Mouse (Mus musculus): ENCODE data around the gene Cxxc4. TPM values are rescaled to one million over a fixed set of nuclear protein-coding genes. Genes with fewer than 3 reads are reported as not detected.

The Cxxc4 gene
- polyA plus RNA-seq, 1 experiment from 2014 or later: 3.9 TPM

DNA sequence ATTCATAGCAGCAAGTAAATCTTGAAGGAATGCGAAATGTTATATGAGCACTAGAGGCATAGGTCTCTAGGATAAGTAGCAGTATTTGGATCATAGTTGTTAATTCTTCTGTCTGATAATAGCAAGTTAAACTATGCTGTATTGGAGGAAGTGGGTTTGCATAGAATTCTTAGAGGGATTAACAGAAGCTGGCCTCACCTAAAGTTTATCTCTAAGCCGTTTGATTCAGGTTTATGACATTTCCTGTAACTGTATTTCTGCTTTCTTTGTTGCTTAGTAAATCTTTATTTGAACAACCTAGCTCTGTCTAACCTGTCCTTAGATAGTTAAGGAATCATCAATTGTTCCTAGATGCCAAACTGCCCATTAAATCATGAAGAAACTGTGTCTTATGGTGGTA is 3.5 kb upstream of the Cxxc4 start:
- no peaks in the 10 kb centered on the region for H3K27me3 ChIP-seq (replicated peaks)
- H3K4me2 ChIP-seq: no peak overlapping the region
- H3K27ac ChIP-seq (replicated peaks): no peak overlapping the region
- H3K9ac ChIP-seq: no peak overlapping the region
- peaks cover 12% of the 10 kb centered on the region for H3K4me1 ChIP-seq
- ATAC-seq (ENCODE audit: extremely low read depth, insufficient number of reproducible peaks, low FRiP score, low TSS enrichment): no peak
- 79% methylated on average over 2 of the region's 2 CpGs for WGBS
- H3K4me3 ChIP-seq: no peak overlapping the region
- H3K9me3 ChIP-seq: no peaks in the 10 kb centered on the region
- H3K36me3 ChIP-seq: no peaks in the 10 kb centered on the region

GRCm38 (mm10) chr3:134235491-134236413 is 532 bp upstream of the Cxxc4 start:
- peak overlapping the region; percentile 66 for H3K4me3 ChIP-seq
- H3K27me3 ChIP-seq (replicated peaks): no peaks in the 10 kb centered on the region
- ATAC-seq (ENCODE audit: extremely low read depth, insufficient number of reproducible peaks, low FRiP score, low TSS enrichment): peak; percentile 58
- no peaks in the 10 kb centered on the region for H3K36me3 ChIP-seq
- H3K9ac ChIP-seq: peak overlapping the region; percentile 81
- peaks cover 24% of the 10 kb centered on the region for H3K4me1 ChIP-seq
- no peaks in the 10 kb centered on the region for H3K9me3 ChIP-seq
- H3K4me2 ChIP-seq: peak overlapping the region; percentile 75
- WGBS: under 1% methylated on average over 48 of the region's 55 CpGs
- peak overlapping the region; percentile 84 for H3K27ac ChIP-seq (replicated peaks)

DNA sequence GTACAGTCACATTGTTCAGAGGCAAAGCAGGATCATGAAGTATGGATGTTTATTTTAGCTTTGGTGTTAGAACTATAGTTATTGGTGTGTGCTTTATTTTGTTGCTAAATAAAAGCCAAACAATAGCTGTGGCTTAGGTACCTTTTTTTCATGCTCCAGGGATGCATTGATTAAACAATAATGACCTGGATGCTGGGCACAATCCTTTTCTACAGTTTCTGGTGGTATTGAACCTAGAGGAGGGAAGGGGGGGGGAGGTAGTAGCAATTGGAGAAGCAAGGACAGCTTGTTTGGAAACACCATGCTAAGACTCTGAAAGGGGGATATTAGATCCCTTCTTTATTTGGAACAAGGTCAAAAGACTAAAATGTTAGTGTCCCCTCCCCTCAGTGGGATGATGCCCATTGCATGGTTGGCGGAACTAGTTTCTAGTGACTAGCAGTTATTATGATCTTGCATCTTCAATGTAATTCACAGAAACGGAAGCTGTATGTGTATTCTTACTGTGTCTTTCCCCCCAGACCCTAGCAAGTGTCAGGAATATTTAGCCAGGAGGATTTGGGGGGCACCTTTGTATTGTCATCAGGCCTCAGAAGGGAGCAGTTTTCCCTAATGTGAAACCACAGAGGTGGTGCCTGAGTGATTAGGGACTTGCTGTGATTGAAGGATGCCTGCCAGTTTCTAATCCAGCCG is 975 bp downstream of the Cxxc4 start:
- Histone ChIP-seq H3K9ac (peak overlapping the region; percentile 81; the same call in 1 of the 2 replicates), H3K9me3 (no peaks in the 10 kb centered on the region), H3K4me1 (peaks cover 25% of the 10 kb centered on the region), H3K4me3 (peak overlapping the region; percentile 66), H3K4me2 (peak overlapping the region; percentile 75), H3K36me3 (no peaks in the 10 kb centered on the region), H3K27ac (replicated peaks) (peak overlapping the region; percentile 84; the same call in 1 of the 2 replicates), H3K27me3 (replicated peaks) (no peaks in the 10 kb centered on the region)
- no peak for ATAC-seq (ENCODE audit: extremely low read depth, insufficient number of reproducible peaks, low FRiP score, low TSS enrichment)
- 49% methylated on average over 3 of the region's 3 CpGs for WGBS

- ATAC-seq (ENCODE audit: extremely low read depth, insufficient number of reproducible peaks, low FRiP score, low TSS enrichment): no peak
- Histone ChIP-seq H3K27ac (replicated peaks) (peak overlapping the region; percentile 95), H3K4me3 (peak overlapping the region; percentile 78), H3K4me1 (peaks cover 30% of the 10 kb centered on the region), H3K9me3 (no peaks in the 10 kb centered on the region), H3K9ac (peak overlapping the region; percentile 91), H3K36me3 (no peaks in the 10 kb centered on the region), H3K4me2 (peak overlapping the region; percentile 75), H3K27me3 (replicated peaks) (no peaks in the 10 kb centered on the region)
- 2% methylated on average over 14 of the region's 14 CpGs for WGBS
These were observed 2.5 kb downstream of the Cxxc4 start for GRCm38 (mm10) chr3:134238621-134239310.

DNA sequence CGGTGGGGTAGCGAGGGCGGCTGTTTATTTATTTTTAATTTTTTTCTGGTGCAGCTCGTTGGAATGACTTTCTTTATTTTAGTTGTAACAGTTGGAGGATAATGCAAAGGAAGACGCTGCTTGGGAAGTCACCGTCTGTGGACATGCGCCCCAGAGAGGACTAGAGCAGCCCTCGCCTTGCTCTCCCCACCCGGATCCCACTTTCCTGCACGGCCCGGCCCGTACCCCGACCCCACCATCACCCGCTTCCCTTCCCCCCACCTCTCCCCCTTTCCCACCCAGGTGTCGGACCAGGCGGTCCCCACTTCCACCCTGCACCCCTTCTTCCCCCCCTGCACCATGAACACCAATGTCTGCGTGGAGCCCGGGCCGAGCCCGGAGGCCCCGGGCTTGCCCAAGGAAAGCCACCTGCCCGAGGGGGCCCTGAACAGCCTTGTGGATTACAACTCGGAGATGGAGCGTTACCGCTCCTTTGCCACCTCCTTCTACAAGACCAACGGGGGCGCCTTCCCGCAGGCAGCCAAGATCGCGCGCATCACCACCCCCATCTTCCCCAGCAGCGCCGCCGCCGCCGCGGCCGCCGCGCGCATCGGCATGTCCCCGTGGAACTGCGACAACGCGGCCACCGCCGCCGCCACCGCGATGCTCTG is 3.2 kb downstream of the Cxxc4 start:
- under 1% methylated on average over 41 of the region's 51 CpGs for WGBS

GRCm38 (mm10) chr3:134239971-134240717 is 3.9 kb downstream of the Cxxc4 start:
- ATAC-seq (ENCODE audit: extremely low read depth, insufficient number of reproducible peaks, low FRiP score, low TSS enrichment): peak; percentile 41; the same call in 1 of the 2 replicates

More for the DNA sequence above, 3.2 kb downstream of the Cxxc4 start:
- no peaks in the 10 kb centered on the region for H3K9me3 ChIP-seq
- H3K4me3 ChIP-seq: peak overlapping the region; percentile 78
- peak overlapping the region; percentile 75 for H3K4me2 ChIP-seq
- peak overlapping the region; percentile 91 for H3K9ac ChIP-seq
- no peaks in the 10 kb centered on the region for H3K27me3 ChIP-seq (replicated peaks)
- peaks cover 30% of the 10 kb centered on the region for H3K4me1 ChIP-seq
- no peaks in the 10 kb centered on the region for H3K36me3 ChIP-seq
- ATAC-seq (ENCODE audit: extremely low read depth, insufficient number of reproducible peaks, low FRiP score, low TSS enrichment): peak; percentile 20; the same call in 1 of the 2 replicates
- peak overlapping the region; percentile 95 for H3K27ac ChIP-seq (replicated peaks)

DNA sequence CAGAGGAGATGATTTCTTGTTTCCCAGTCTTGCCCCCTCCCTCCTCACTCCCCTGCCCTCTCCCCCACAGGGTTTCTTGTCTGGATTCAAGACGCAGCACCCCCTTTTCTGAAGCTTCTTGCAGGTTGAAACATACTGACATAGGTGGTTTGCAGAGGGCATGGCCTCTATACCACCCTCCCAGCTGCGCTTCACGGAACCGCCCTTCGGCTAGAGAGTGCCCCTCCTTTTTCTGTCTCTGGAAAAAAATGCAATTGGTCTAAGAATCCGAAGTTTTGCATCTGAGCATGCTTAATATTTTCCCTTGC is 4.4 kb downstream of the Cxxc4 start:
- Histone ChIP-seq H3K4me3 (peak overlapping the region; percentile 78), H3K9ac (peak overlapping the region; percentile 91), H3K27ac (replicated peaks) (peak overlapping the region; percentile 95), H3K9me3 (no peaks in the 10 kb centered on the region), H3K4me2 (peak overlapping the region; percentile 75), H3K36me3 (no peaks in the 10 kb centered on the region), H3K27me3 (replicated peaks) (no peaks in the 10 kb centered on the region), H3K4me1 (peaks cover 24% of the 10 kb centered on the region)
- ATAC-seq (ENCODE audit: extremely low read depth, insufficient number of reproducible peaks, low FRiP score, low TSS enrichment): no peak
- WGBS: 10% methylated on average over 6 of the region's 6 CpGs

More at GRCm38 (mm10) chr3:134239971-134240717, 3.9 kb downstream of the Cxxc4 start:
- H3K4me3 ChIP-seq: peak overlapping the region; percentile 78
- H3K9me3 ChIP-seq: no peaks in the 10 kb centered on the region
- no peaks in the 10 kb centered on the region for H3K27me3 ChIP-seq (replicated peaks)
- H3K36me3 ChIP-seq: no peaks in the 10 kb centered on the region
- H3K4me2 ChIP-seq: peak overlapping the region; percentile 75
- WGBS: under 1% methylated on average over 45 of the region's 61 CpGs
- H3K9ac ChIP-seq: peak overlapping the region; percentile 91
- H3K27ac ChIP-seq (replicated peaks): peak overlapping the region; percentile 95
- H3K4me1 ChIP-seq: peaks cover 25% of the 10 kb centered on the region

DNA sequence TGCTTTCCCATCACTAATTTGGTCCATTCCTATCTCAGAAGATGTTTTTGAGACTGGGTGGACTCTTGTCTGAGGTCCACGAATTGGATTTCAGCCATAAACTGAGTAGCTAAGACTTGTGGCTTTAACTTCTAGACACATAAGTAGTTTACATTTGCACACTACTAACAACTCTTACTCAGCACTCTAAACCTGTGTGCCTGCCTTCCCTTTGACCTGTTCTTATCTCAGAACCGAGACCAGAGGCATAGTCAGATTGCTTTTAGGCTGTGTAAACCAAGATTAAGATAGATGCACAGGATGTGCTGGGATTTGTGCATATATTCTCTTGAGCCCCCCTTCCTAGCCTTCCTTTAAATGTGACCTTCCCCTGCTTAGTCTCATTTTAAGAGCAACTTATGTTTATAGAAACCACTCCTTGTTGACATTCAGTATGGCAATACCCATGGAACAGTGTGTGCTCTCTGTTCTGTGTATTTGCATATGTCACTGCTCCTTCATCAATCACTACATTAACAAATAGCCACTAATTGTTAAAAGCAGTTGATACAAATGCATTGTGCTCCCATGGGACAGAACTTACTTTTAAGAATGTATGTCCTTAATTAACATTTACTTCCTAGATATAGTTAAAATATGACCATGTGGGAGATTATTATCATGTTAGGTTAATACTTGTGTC is 7.0 kb downstream of the Cxxc4 start:
- peaks cover 16% of the 10 kb centered on the region for H3K4me1 ChIP-seq
- H3K4me3 ChIP-seq: no peak overlapping the region
- H3K9me3 ChIP-seq: no peaks in the 10 kb centered on the region
- H3K27ac ChIP-seq (replicated peaks): no peak overlapping the region
- no peaks in the 10 kb centered on the region for H3K36me3 ChIP-seq
- no peak overlapping the region for H3K9ac ChIP-seq
- 35% methylated on average over 2 of the region's 2 CpGs for WGBS
- no peak for ATAC-seq (ENCODE audit: extremely low read depth, insufficient number of reproducible peaks, low FRiP score, low TSS enrichment)
- H3K27me3 ChIP-seq (replicated peaks): no peaks in the 10 kb centered on the region
- H3K4me2 ChIP-seq: no peak overlapping the region

GRCm38 (mm10) chr3:134243850-134244247 is 7.6 kb downstream of the Cxxc4 start:
- Histone ChIP-seq H3K4me1 (peaks cover 12% of the 10 kb centered on the region), H3K9ac (no peak overlapping the region), H3K27ac (replicated peaks) (no peak overlapping the region), H3K9me3 (no peaks in the 10 kb centered on the region), H3K27me3 (replicated peaks) (no peaks in the 10 kb centered on the region), H3K4me3 (no peak overlapping the region), H3K4me2 (no peak overlapping the region), H3K36me3 (no peaks in the 10 kb centered on the region)
- WGBS: 51% methylated on average over 3 of the region's 3 CpGs
- ATAC-seq (ENCODE audit: extremely low read depth, insufficient number of reproducible peaks, low FRiP score, low TSS enrichment): no peak

- H3K4me1 ChIP-seq: peaks cover 5% of the 10 kb centered on the region; the same call in 1 of the 2 replicates
- 11% methylated on average over 2 of the region's 2 CpGs for WGBS
- no peak; the same call in 1 of the 2 replicates for ATAC-seq (ENCODE audit: extremely low read depth, insufficient number of reproducible peaks, low FRiP score, low TSS enrichment)
These were observed 17.9 kb downstream of the Cxxc4 start for GRCm38 (mm10) chr3:134254221-134254620.

More at GRCm38 (mm10) chr3:134254221-134254620, 17.9 kb downstream of the Cxxc4 start:
- Histone ChIP-seq H3K27me3 (replicated peaks) (no peaks in the 10 kb centered on the region), H3K36me3 (no peaks in the 10 kb centered on the region), H3K27ac (replicated peaks) (no peak overlapping the region), H3K4me2 (no peak overlapping the region), H3K9me3 (no peaks in the 10 kb centered on the region), H3K4me3 (no peak overlapping the region), H3K9ac (no peak overlapping the region)

Data from heart, embryonic 13.5 days (tissue).